Mouse (Mus musculus): ENCODE data around the gene Tex19.1.

- TF ChIP-seq GATA1 (IDR thresholded peaks at IDR 0.05; ENCODE audit: low read length) = no peak
- no peak for TF ChIP-seq TAL1 (IDR thresholded peaks at IDR 0.05; ENCODE audit: low read length)
Measured at GRCm38 (mm10) chr11:121148193-121148592, 2.2 kb downstream of the Tex19.1 start.

Data from erythroblast, embryonic 14.5 days (primary cell).